Mouse (Mus musculus): ENCODE measurements around the gene Acaca. TPM values are rescaled to one million over a fixed set of nuclear protein-coding genes. Genes with fewer than 3 reads are reported as not detected.

The Acaca gene
- 18.9 and 25.9 TPM in 2 replicates for polyA plus RNA-seq (2016; fragmentation: Nextera tagmentation; extraction: Ambion mirVana)

- Histone ChIP-seq H3K27ac (replicated peaks) (peak within 1 kb of the TSS; percentile 95), H3K27me3 (ENCODE audit: low read depth, poor library complexity, severe bottlenecking) (no peaks in the 10 kb centered on the region), H3K4me3 (peak within 1 kb of the TSS; percentile 87), H3K9me3 (replicated peaks) (no peaks in the 10 kb centered on the region), H3K4me1 (peaks cover 17% of the 10 kb centered on the region), H3K36me3 (peaks cover 35% of the 10 kb centered on the region)
- peak; percentile 85 for DNase-seq (ENCODE audit: low spot score)
- WGBS: under 1% methylated on average over 82 of the region's 83 CpGs
These were observed at the start of gene Acaca, which contains the start of gene Tada2a for GRCm38 (mm10) chr11:84128943-84129798. Gene Acaca (plus strand): TSS chr11:84129672. Gene Tada2a (minus strand): TSS chr11:84129600.

DNA sequence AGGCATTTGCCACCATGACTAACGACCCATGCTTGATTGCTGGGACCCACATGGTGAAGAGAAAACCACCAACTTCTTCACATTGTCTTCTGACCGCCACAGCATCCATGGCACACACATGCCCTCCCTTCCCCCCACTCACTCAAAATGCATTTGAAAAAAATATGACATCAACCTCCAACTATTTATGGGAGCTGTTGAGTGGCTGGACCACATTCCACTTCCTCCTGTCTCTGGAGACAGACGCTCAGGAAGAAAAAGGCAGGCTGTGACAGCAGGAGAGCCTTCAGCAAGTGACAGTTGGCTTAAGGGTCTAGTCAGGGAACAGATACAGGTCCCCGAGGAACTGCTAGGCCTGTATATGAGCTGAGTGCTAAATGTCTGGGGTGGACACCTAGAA is 49.6 kb upstream of the Acaca start:
- Histone ChIP-seq H3K27me3 (ENCODE audit: low read depth, poor library complexity, severe bottlenecking) (no peaks in the 10 kb centered on the region), H3K4me3 (no peak overlapping the region), H3K27ac (replicated peaks) (no peak overlapping the region), H3K36me3 (peaks cover 66% of the 10 kb centered on the region), H3K9me3 (replicated peaks) (no peaks in the 10 kb centered on the region), H3K4me1 (no peaks in the 10 kb centered on the region)
- no peak for DNase-seq (ENCODE audit: low spot score)
- 91% methylated on average over 4 of the region's 4 CpGs for WGBS

DNA sequence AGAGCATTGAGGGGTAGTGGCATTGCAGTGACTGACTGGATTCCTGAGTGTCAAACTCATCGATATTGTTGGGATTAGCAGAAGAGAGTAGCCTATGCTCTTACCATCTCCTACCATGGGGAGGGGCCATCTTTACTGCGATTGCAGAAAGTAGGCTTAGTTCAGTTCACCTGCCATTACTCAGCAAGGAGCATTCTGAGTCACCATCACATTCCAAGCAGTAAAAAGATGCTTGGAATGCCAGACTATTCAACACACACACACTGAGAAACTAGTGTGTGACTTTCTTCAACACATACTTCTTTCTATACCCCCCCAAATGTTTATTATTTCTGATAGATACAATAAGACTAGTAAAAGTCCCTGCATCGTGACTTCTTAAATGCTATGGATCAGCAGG is 49.1 kb upstream of the Acaca start:
- Histone ChIP-seq H3K9me3 (replicated peaks) (no peaks in the 10 kb centered on the region), H3K4me3 (no peak overlapping the region), H3K4me1 (no peaks in the 10 kb centered on the region), H3K36me3 (peaks cover 69% of the 10 kb centered on the region), H3K27me3 (ENCODE audit: low read depth, poor library complexity, severe bottlenecking) (no peaks in the 10 kb centered on the region), H3K27ac (replicated peaks) (no peak overlapping the region)
- no peak for DNase-seq (ENCODE audit: low spot score)
- 89% methylated on average over 3 of the region's 3 CpGs for WGBS

GRCm38 (mm10) chr11:84081901-84082300 is 47.6 kb upstream of the Acaca start:
- Histone ChIP-seq H3K27me3 (ENCODE audit: low read depth, poor library complexity, severe bottlenecking) (no peaks in the 10 kb centered on the region), H3K4me3 (no peak overlapping the region), H3K27ac (replicated peaks) (no peak overlapping the region), H3K36me3 (peaks cover 85% of the 10 kb centered on the region), H3K9me3 (replicated peaks) (no peaks in the 10 kb centered on the region), H3K4me1 (no peaks in the 10 kb centered on the region)
- no peak for DNase-seq (ENCODE audit: low spot score)
- WGBS: 93% methylated on average over 5 of the region's 5 CpGs

DNA sequence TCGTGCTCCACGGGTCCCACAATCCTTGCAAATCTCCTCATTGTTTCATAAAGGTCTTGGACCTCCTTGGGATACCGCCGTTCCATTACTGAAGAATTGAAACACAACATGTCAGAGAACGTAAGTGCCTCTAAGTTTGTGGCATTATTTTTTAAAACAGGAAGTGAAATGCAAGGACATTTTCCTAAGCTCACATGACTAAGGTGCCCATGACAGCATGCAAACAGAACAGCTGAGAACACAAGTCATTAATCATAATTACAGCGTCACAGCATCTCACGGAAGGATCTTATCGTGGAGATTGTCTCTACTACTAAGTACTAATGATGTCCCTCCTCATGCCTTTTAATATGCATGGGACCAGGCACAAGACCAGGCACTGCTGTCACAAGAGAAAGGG is 38.9 kb upstream of the Acaca start:
- no peak overlapping the region for H3K4me3 ChIP-seq
- 92% methylated on average over 8 of the region's 8 CpGs for WGBS
- DNase-seq (ENCODE audit: low spot score): no peak
- no peaks in the 10 kb centered on the region for H3K4me1 ChIP-seq
- no peak overlapping the region for H3K27ac ChIP-seq (replicated peaks)
- no peaks in the 10 kb centered on the region for H3K9me3 ChIP-seq (replicated peaks)
- peaks cover 90% of the 10 kb centered on the region for H3K36me3 ChIP-seq
- H3K27me3 ChIP-seq (ENCODE audit: low read depth, poor library complexity, severe bottlenecking): no peaks in the 10 kb centered on the region

DNA sequence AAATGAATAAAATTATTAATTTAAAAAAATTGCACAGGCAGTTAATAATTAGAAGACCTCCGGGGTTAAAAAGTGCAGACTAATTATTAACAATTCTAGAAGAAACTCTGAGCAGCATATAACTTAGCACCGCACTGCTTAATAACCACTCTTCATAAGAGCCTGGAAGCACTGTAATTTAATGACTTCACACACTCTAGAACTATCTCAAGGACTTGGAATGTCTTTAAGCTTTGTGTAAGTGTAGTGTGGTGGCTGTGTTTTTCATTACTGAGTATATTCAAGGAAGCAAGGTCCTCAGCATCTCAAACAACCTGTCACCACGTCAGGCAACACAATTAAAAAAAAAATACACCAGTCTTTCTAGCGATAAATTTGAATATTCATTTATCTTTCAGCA is 34.4 kb upstream of the Acaca start:
- Histone ChIP-seq H3K36me3 (peaks cover 78% of the 10 kb centered on the region), H3K27ac (replicated peaks) (no peak overlapping the region), H3K4me1 (no peaks in the 10 kb centered on the region), H3K4me3 (no peak overlapping the region), H3K27me3 (ENCODE audit: low read depth, poor library complexity, severe bottlenecking) (no peaks in the 10 kb centered on the region), H3K9me3 (replicated peaks) (no peaks in the 10 kb centered on the region)
- DNase-seq (ENCODE audit: low spot score): no peak
- WGBS: 93% methylated on average over 4 of the region's 4 CpGs

- DNase-seq (ENCODE audit: low spot score): no peak
- 93% methylated on average over 5 of the region's 5 CpGs for WGBS
- Histone ChIP-seq H3K9me3 (replicated peaks) (no peaks in the 10 kb centered on the region), H3K36me3 (peaks cover 78% of the 10 kb centered on the region), H3K27me3 (ENCODE audit: low read depth, poor library complexity, severe bottlenecking) (no peaks in the 10 kb centered on the region), H3K4me1 (no peaks in the 10 kb centered on the region), H3K27ac (replicated peaks) (no peak overlapping the region), H3K4me3 (no peak overlapping the region)
These were observed 32.0 kb upstream of the Acaca start for GRCm38 (mm10) chr11:84097251-84097998.

GRCm38 (mm10) chr11:84101182-84101581 is 28.3 kb upstream of the Acaca start:
- Histone ChIP-seq H3K9me3 (replicated peaks) (no peaks in the 10 kb centered on the region), H3K27ac (replicated peaks) (no peak overlapping the region), H3K36me3 (peaks cover 89% of the 10 kb centered on the region), H3K4me1 (no peaks in the 10 kb centered on the region), H3K4me3 (no peak overlapping the region), H3K27me3 (ENCODE audit: low read depth, poor library complexity, severe bottlenecking) (no peaks in the 10 kb centered on the region)
- DNase-seq (ENCODE audit: low spot score): no peak

DNA sequence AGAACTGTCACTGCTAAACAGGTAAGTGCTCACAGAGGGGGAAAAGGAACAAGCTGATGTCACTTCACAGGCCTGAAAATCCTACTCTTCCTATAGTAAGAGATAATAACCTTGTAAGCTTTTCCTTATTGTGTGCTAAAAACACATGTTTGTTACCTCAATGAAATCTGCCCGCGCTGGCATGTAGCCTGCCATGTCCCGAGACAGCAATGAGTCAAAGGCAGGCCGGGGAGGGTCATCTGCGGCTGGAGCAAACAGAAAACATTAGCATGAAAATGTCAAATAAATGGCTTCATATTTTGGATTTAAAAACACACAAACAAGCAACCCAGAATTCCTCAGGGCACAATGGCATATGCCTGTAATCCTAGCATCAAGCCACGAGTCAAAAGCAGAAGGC is 25.4 kb upstream of the Acaca start:
- Histone ChIP-seq H3K4me3 (no peak overlapping the region), H3K36me3 (peaks cover 97% of the 10 kb centered on the region), H3K4me1 (no peaks in the 10 kb centered on the region), H3K27ac (replicated peaks) (no peak overlapping the region), H3K9me3 (replicated peaks) (no peaks in the 10 kb centered on the region), H3K27me3 (ENCODE audit: low read depth, poor library complexity, severe bottlenecking) (no peaks in the 10 kb centered on the region)
- DNase-seq (ENCODE audit: low spot score): no peak
- 95% methylated on average over 6 of the region's 6 CpGs for WGBS

DNA sequence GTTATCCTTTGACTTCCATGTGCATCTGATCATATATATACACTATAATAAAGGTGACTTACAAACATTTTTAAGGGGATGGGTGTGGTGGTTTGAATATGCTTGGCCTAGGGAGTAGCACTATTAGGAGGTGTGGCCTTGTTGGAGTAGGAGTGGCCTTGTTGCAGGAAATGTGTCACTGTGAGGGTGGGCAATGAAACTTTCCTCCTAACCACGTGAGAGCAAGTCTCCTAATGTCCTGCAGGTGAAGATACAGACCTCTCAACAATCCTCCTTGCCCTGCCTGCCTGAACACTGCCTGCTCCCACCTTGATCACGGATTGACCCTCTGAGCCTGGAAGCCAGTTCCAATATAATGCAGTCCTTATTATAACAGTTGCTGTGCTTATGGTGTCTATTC is 22.3 kb upstream of the Acaca start:
- Histone ChIP-seq H3K4me3 (no peak overlapping the region), H3K27me3 (ENCODE audit: low read depth, poor library complexity, severe bottlenecking) (no peaks in the 10 kb centered on the region), H3K9me3 (replicated peaks) (no peaks in the 10 kb centered on the region), H3K4me1 (no peaks in the 10 kb centered on the region), H3K36me3 (peaks cover 92% of the 10 kb centered on the region), H3K27ac (replicated peaks) (no peak overlapping the region)
- no peak for DNase-seq (ENCODE audit: low spot score)
- whole genome bisulfite sequencing: 74% methylated on average over 2 of the region's 2 CpGs

DNA sequence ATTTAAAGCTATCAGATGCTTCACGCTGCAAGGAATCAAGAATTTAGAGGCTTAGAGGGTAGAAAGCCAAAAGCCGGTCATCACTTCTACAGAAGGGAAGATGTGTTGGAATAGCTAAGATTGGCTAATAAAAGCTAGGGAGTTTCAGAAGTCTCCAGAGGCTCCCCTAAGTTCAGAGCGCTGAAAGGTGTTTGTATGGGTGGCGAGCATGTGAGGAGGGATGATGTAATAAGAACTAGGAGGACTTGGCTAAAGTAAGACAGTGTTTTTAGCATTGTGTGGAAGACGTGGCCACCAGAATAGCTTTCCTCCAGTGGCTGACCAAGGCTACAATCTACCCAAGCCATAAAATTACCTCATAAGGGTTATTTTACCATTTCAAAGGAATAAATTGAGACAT is 15.8 kb upstream of the Acaca start:
- no peaks in the 10 kb centered on the region for H3K27me3 ChIP-seq (ENCODE audit: low read depth, poor library complexity, severe bottlenecking)
- no peak overlapping the region for H3K27ac ChIP-seq (replicated peaks)
- 93% methylated on average over 5 of the region's 5 CpGs for WGBS
- no peaks in the 10 kb centered on the region for H3K9me3 ChIP-seq (replicated peaks)
- peaks cover 85% of the 10 kb centered on the region for H3K36me3 ChIP-seq
- no peak overlapping the region for H3K4me3 ChIP-seq
- DNase-seq (ENCODE audit: low spot score): no peak
- no peaks in the 10 kb centered on the region for H3K4me1 ChIP-seq

GRCm38 (mm10) chr11:84115646-84116045 is 13.8 kb upstream of the Acaca start:
- Histone ChIP-seq H3K27ac (replicated peaks) (no peak overlapping the region), H3K9me3 (replicated peaks) (no peaks in the 10 kb centered on the region), H3K36me3 (peaks cover 87% of the 10 kb centered on the region), H3K27me3 (ENCODE audit: low read depth, poor library complexity, severe bottlenecking) (no peaks in the 10 kb centered on the region), H3K4me1 (no peaks in the 10 kb centered on the region), H3K4me3 (no peak overlapping the region)
- no peak for DNase-seq (ENCODE audit: low spot score)
- WGBS: 95% methylated on average over 9 of the region's 9 CpGs

GRCm38 (mm10) chr11:84116221-84116620 is 13.3 kb upstream of the Acaca start:
- 70% methylated on average over 2 of the region's 2 CpGs for WGBS
- H3K4me1 ChIP-seq: no peaks in the 10 kb centered on the region
- no peaks in the 10 kb centered on the region for H3K27me3 ChIP-seq (ENCODE audit: low read depth, poor library complexity, severe bottlenecking)
- H3K27ac ChIP-seq (replicated peaks): no peak overlapping the region
- no peak for DNase-seq (ENCODE audit: low spot score)
- H3K36me3 ChIP-seq: peaks cover 87% of the 10 kb centered on the region
- H3K9me3 ChIP-seq (replicated peaks): no peaks in the 10 kb centered on the region
- H3K4me3 ChIP-seq: no peak overlapping the region
